Mouse (Mus musculus) neural tube, embryonic 13.5 days (tissue): ENCODE measurements around the gene Ccng1. TPM values are rescaled to one million over a fixed set of nuclear protein-coding genes. Genes with fewer than 3 reads are reported as not detected.
A peak's percentile ranks its signal among the peaks of the same experiment; 100 is the strongest.

Experiments used
- ATAC-seq: fragments of 200-750 bp; cut with Nextera tagmentation; 2 replicates; pipeline ENCODE4 v1.8.0; 2017; ENCODE audit warnings: low read depth, mild to moderate bottlenecking, moderate TSS enrichment, moderate library complexity
- H3K27ac ChIP-seq: fragments of 300-500 bp; sonication (generic); replicated peaks from 2 replicates; pipeline ENCODE4 v1.5.1; 2015; ENCODE audit warnings: moderate library complexity, mild to moderate bottlenecking, inconsistent platforms
- H3K27me3 ChIP-seq: fragments of 300-500 bp; sonication (generic); 2 replicates; pipeline ENCODE4 v1.6.1; 2015; ENCODE audit warnings: mild to moderate bottlenecking, inconsistent platforms
- H3K36me3 ChIP-seq: fragments of 300-500 bp; sonication (generic); 2 replicates; pipeline ENCODE4 v1.6.1; 2015; ENCODE audit warnings: mild to moderate bottlenecking, inconsistent platforms
- H3K4me1 ChIP-seq: fragments of 300-500 bp; sonication (generic); replicated peaks from 2 replicates; pipeline ENCODE4 v1.6.1; 2015; ENCODE audit warnings: inconsistent platforms
- H3K4me2 ChIP-seq: fragments of 300-500 bp; sonication (generic); 2 replicates; pipeline ENCODE4 v1.6.1; 2015; ENCODE audit warnings: inconsistent platforms, mild to moderate bottlenecking, moderate library complexity
- H3K4me3 ChIP-seq: fragments of 300-500 bp; sonication (generic); 2 replicates; pipeline ENCODE4 v1.5.1; 2015; ENCODE audit warnings: mild to moderate bottlenecking, inconsistent platforms
- H3K9ac ChIP-seq: fragments of 300-500 bp; sonication (generic); 2 replicates; pipeline ENCODE4 v1.6.1; 2015; ENCODE audit warnings: moderate library complexity, mild to moderate bottlenecking, inconsistent platforms
- H3K9me3 ChIP-seq: fragments of 300-500 bp; sonication (generic); 2 replicates; pipeline ENCODE4 v1.6.1; 2016; ENCODE audit warnings: inconsistent platforms
- WGBS: fragments of 180-500 bp; shearing (Covaris S2); methylation state at CpG from one replicate; pipeline ENCODE4 v1.1.7; 2015; 5-methylcytosine and 5-hydroxymethylcytosine counted together
- polyA plus RNA-seq: library from polyadenylated mRNA; unstranded; fragments of >200 nt; fragmentation: Nextera tagmentation; extraction: Ambion mirVana; gene quantifications from 2 replicates; pipeline ENCODE4 v1.2.1, GENCODE M21; 2015

Ccng1 gene
- polyA plus RNA-seq, 1 experiment from 2014 or later: 41.8 TPM

GRCm38 (mm10) chr11:40754664-40755107, 425 bp downstream of the Ccng1 start:
- H3K27me3 ChIP-seq: no peaks in the 10 kb centered on the region
- peaks cover 21% of the 10 kb centered on the region for H3K4me1 ChIP-seq
- peak overlapping the region; percentile 43; the same call in 1 of the 2 replicates for H3K27ac ChIP-seq
- H3K4me2 ChIP-seq: peak overlapping the region; percentile 75
- 3% methylated on average over 19 of the region's 19 CpGs for WGBS
- no peaks in the 10 kb centered on the region for H3K9me3 ChIP-seq
- ATAC-seq: peak; percentile 87
- peak overlapping the region; percentile 78 for H3K4me3 ChIP-seq
- H3K9ac ChIP-seq: peak overlapping the region; percentile 85
- H3K36me3 ChIP-seq: peaks cover 11% of the 10 kb centered on the region

- Histone ChIP-seq H3K9me3 (no peaks in the 10 kb centered on the region), H3K27ac (no peak overlapping the region), H3K4me3 (no peak overlapping the region), H3K36me3 (peaks cover 15% of the 10 kb centered on the region), H3K4me1 (peaks cover 21% of the 10 kb centered on the region), H3K27me3 (no peaks in the 10 kb centered on the region), H3K9ac (no peak overlapping the region), H3K4me2 (peak overlapping the region; percentile 75)
- 86% methylated on average over 6 of the region's 6 CpGs for WGBS
- no peak for ATAC-seq
Measured at GRCm38 (mm10) chr11:40753836-40754235, 1.3 kb downstream of the Ccng1 start.

- WGBS: 68% methylated on average over 2 of the region's 2 CpGs
- H3K27me3 ChIP-seq: no peaks in the 10 kb centered on the region
Measured at GRCm38 (mm10) chr11:40747716-40748115, 7.4 kb downstream of the Ccng1 start.

GRCm38 (mm10) chr11:40746361-40746760, 8.8 kb downstream of the Ccng1 start:
- Histone ChIP-seq H3K4me2 (no peak overlapping the region), H3K27ac (no peak overlapping the region), H3K9ac (no peak overlapping the region), H3K36me3 (peaks cover 29% of the 10 kb centered on the region), H3K27me3 (no peaks in the 10 kb centered on the region), H3K4me1 (no peaks in the 10 kb centered on the region), H3K4me3 (no peak overlapping the region), H3K9me3 (no peaks in the 10 kb centered on the region)
- ATAC-seq: no peak
- WGBS: 92% methylated on average over 12 of the region's 12 CpGs

More at GRCm38 (mm10) chr11:40747716-40748115, 7.4 kb downstream of the Ccng1 start:
- H3K27ac ChIP-seq: no peak overlapping the region
- peaks cover 3% of the 10 kb centered on the region; the same call in 1 of the 2 replicates for H3K4me1 ChIP-seq
- peaks cover 24% of the 10 kb centered on the region for H3K36me3 ChIP-seq
- H3K9ac ChIP-seq: no peak overlapping the region
- H3K4me2 ChIP-seq: no peak overlapping the region
- no peaks in the 10 kb centered on the region for H3K9me3 ChIP-seq
- no peak overlapping the region for H3K4me3 ChIP-seq
- no peak for ATAC-seq

GRCm38 (mm10) chr11:40744348-40744747, 10.8 kb downstream of the Ccng1 start:
- WGBS: 92% methylated on average over 3 of the region's 3 CpGs
- no peaks in the 10 kb centered on the region for H3K27me3 ChIP-seq
- H3K27ac ChIP-seq: no peak overlapping the region
- H3K36me3 ChIP-seq: peaks cover 28% of the 10 kb centered on the region
- H3K4me3 ChIP-seq: no peak overlapping the region
- H3K4me1 ChIP-seq: no peaks in the 10 kb centered on the region
- no peak overlapping the region for H3K4me2 ChIP-seq
- no peaks in the 10 kb centered on the region for H3K9me3 ChIP-seq
- no peak overlapping the region for H3K9ac ChIP-seq
- ATAC-seq: no peak

- no peaks in the 10 kb centered on the region for H3K4me1 ChIP-seq
- WGBS: 89% methylated on average over 12 of the region's 12 CpGs
- no peak overlapping the region for H3K4me2 ChIP-seq
- H3K27ac ChIP-seq: no peak overlapping the region
- H3K27me3 ChIP-seq: no peaks in the 10 kb centered on the region
- no peak for ATAC-seq
- H3K4me3 ChIP-seq: no peak overlapping the region
- peaks cover 48% of the 10 kb centered on the region for H3K36me3 ChIP-seq
- H3K9me3 ChIP-seq: no peaks in the 10 kb centered on the region
- no peak overlapping the region for H3K9ac ChIP-seq
Measured at GRCm38 (mm10) chr11:40741605-40742262, 13.4 kb downstream of the Ccng1 start.

- no peak overlapping the region for H3K9ac ChIP-seq
- ATAC-seq: no peak
- peaks cover 48% of the 10 kb centered on the region for H3K36me3 ChIP-seq
- H3K4me3 ChIP-seq: no peak overlapping the region
- 82% methylated on average over 3 of the region's 3 CpGs for WGBS
- H3K9me3 ChIP-seq: no peaks in the 10 kb centered on the region
- H3K4me1 ChIP-seq: peaks cover 22% of the 10 kb centered on the region
- H3K27ac ChIP-seq: no peak overlapping the region
- H3K27me3 ChIP-seq: no peaks in the 10 kb centered on the region
- H3K4me2 ChIP-seq: no peak overlapping the region
Measured at GRCm38 (mm10) chr11:40737369-40737768, 17.7 kb downstream of the Ccng1 start.

- no peaks in the 10 kb centered on the region for H3K27me3 ChIP-seq
- peak overlapping the region; percentile 80 for H3K27ac ChIP-seq
- WGBS: 4% methylated on average over 11 of the region's 11 CpGs
- no peak for ATAC-seq
- H3K4me2 ChIP-seq: peak overlapping the region; percentile 82
- H3K4me3 ChIP-seq: peak overlapping the region; percentile 70
- peaks cover 29% of the 10 kb centered on the region for H3K36me3 ChIP-seq
- H3K4me1 ChIP-seq: peaks cover 30% of the 10 kb centered on the region
- H3K9me3 ChIP-seq: no peaks in the 10 kb centered on the region
- H3K9ac ChIP-seq: peak overlapping the region; percentile 87
Measured at GRCm38 (mm10) chr11:40734251-40734752, 20.8 kb downstream of the Ccng1 start.

GRCm38 (mm10) chr11:40733339-40734174, 21.6 kb downstream of the Ccng1 start, which contains the start of the genes Hmmr and Nudcd2:
TSS of gene Hmmr (minus strand) at chr11:40733422.
TSS of gene Nudcd2 (plus strand) at chr11:40733667.
- peak within 1 kb of the TSS; percentile 80 for H3K27ac ChIP-seq
- peak within 1 kb of the TSS; percentile 82 for H3K4me2 ChIP-seq
- H3K27me3 ChIP-seq: no peaks in the 10 kb centered on the region
- peak within 1 kb of the TSS; percentile 70 for H3K4me3 ChIP-seq
- peak; percentile 99 for ATAC-seq
- H3K36me3 ChIP-seq: peaks cover 22% of the 10 kb centered on the region
- peaks cover 30% of the 10 kb centered on the region for H3K4me1 ChIP-seq
- WGBS: under 1% methylated on average over 52 of the region's 52 CpGs
- H3K9me3 ChIP-seq: no peaks in the 10 kb centered on the region
- peak within 1 kb of the TSS; percentile 87 for H3K9ac ChIP-seq

- Histone ChIP-seq H3K27me3 (no peaks in the 10 kb centered on the region), H3K4me2 (peak overlapping the region; percentile 71), H3K27ac (no peak overlapping the region), H3K4me3 (peak overlapping the region; percentile 70), H3K36me3 (peaks cover 17% of the 10 kb centered on the region), H3K9me3 (no peaks in the 10 kb centered on the region), H3K9ac (peak overlapping the region; percentile 48; the same call in 1 of the 2 replicates), H3K4me1 (peaks cover 30% of the 10 kb centered on the region)
- peak; percentile 45 for ATAC-seq
- WGBS: 1% methylated on average over 14 of the region's 14 CpGs
Measured at GRCm38 (mm10) chr11:40732997-40733338, 22.1 kb downstream of the Ccng1 start.

- no peaks in the 10 kb centered on the region for H3K4me1 ChIP-seq
- peaks cover 36% of the 10 kb centered on the region for H3K36me3 ChIP-seq
- no peak overlapping the region for H3K27ac ChIP-seq
- H3K9me3 ChIP-seq: no peaks in the 10 kb centered on the region
- no peak overlapping the region for H3K4me2 ChIP-seq
- H3K4me3 ChIP-seq: no peak overlapping the region
- H3K9ac ChIP-seq: no peak overlapping the region
- no peak for ATAC-seq
- H3K27me3 ChIP-seq: no peaks in the 10 kb centered on the region
Measured at GRCm38 (mm10) chr11:40718324-40718723, 36.8 kb downstream of the Ccng1 start.

GRCm38 (mm10) chr11:40715524-40715923, 39.6 kb downstream of the Ccng1 start:
- ATAC-seq: no peak
- H3K9me3 ChIP-seq: no peaks in the 10 kb centered on the region
- H3K27me3 ChIP-seq: no peaks in the 10 kb centered on the region
- H3K4me1 ChIP-seq: no peaks in the 10 kb centered on the region
- no peak overlapping the region for H3K9ac ChIP-seq
- WGBS: 96% methylated on average over 5 of the region's 5 CpGs
- H3K4me3 ChIP-seq: no peak overlapping the region
- H3K27ac ChIP-seq: no peak overlapping the region
- no peak overlapping the region for H3K4me2 ChIP-seq
- peaks cover 23% of the 10 kb centered on the region for H3K36me3 ChIP-seq
